Mouse (Mus musculus) adrenal gland, postnatal 4 days (tissue): ENCODE measurements at regions not wholly inside any gene's neighbourhood (a gene's known extent, or its start where the extent isn't known, plus 50 kb on each side); places are given as distances from the start of the nearest gene placed in this dataset.

Source experiments
- DNase-seq, 2 experiments: peaks; one replicate each; pipeline ENCODE4 v3.0.0; 2021 to 2022; ENCODE audit warnings: low spot score in 2 of 2, mixed read lengths in 2 of 2

- DNase-seq, result no peak
Measured at GRCm38 (mm10) chr7:136346531-136346930, 547.9 kb upstream of the Mgmt start.

GRCm38 (mm10) chr7:136348309-136348708 is 546.1 kb upstream of the Mgmt start:
- no peak for DNase-seq

DNA sequence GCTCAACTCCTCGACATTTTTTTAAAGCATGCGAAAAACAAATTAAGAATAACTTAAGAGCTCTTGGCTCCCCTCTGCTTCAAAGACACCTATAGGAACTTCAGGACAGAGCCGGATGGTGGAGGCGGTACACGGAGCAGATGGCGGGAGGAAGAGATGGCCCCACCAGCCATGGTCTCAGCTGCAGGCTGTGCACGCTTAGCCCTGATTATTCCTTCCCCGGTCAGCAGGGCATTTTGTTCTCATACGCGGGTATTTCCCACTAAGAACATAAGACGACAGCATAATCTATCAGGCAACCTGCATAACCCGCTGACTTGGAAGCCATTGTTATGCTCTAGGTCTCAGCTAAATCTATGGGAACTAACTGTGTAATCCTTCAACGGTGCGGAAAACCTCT is 544.8 kb upstream of the Mgmt start:
- no peak for DNase-seq

DNA sequence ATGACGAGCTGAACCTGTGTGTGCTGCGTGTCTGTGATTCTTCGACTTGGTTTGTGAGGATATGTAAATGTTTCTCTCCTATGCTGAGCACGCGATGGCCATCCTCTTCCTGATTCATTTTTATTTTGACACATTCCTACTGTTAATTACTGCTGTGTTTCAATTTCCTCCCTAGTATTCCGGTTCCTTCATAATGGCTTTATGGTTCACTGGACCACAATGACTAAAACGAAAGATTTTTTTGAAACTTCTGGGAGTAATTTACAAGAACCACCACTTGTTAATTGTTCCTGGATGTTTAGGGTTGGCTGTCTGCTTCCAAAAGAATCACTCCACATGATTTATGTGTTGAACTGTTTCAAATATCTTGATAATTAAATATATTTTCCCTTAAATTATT is 537.4 kb upstream of the Mgmt start:
- no peak for DNase-seq

- DNase-seq, result no peak
Measured at GRCm38 (mm10) chr7:136365318-136366211, 528.8 kb upstream of the Mgmt start.

- no peak for DNase-seq
Measured at GRCm38 (mm10) chr7:136377259-136377658, 517.2 kb upstream of the Mgmt start.

DNA sequence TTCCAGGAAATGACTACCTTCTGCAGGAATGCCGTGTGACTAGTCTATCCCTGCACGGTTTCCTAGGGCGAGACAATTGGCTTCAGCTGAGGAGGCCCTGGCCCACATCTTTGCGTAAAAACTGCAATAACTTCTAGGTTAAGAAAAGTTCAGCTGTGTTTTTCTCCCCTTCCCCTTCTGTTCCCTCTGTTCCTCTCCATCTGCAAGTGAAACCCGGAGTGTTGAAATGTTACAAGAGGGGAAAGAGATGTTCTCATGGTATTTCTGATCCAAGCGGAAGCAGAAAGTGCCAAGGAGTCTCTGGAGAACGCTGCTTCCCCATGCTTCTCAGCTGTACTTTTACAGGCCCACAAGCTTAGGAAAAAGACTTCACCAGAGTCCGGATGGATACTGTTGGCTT is 516.7 kb upstream of the Mgmt start:
- DNase-seq, result no peak

- no peak for DNase-seq
Measured at GRCm38 (mm10) chr7:136378321-136378720, 516.1 kb upstream of the Mgmt start.

GRCm38 (mm10) chr7:136379319-136379718 is 515.1 kb upstream of the Mgmt start:
- DNase-seq, result no peak

GRCm38 (mm10) chr7:136379741-136380140 is 514.7 kb upstream of the Mgmt start:
- DNase-seq, result no peak

DNA sequence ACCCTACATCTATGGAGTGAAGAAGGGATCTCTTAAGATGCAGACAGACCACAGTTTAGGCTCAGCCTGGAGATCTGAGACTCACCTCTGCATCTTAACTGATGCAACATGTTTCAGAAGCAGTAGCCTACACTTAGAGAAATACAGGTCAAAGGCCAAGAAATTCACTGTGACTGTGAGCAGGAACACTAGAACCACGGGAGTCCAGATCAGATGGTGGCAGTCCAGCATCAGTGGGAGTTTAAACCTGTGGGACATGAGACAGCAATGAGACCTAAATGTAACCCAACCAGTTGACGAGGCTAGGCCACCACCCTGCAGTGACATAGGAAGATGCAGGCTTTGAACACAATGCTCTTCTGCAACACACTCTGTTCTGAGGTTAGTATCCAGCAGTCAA is 511.1 kb upstream of the Mgmt start:
- DNase-seq, result no peak

DNA sequence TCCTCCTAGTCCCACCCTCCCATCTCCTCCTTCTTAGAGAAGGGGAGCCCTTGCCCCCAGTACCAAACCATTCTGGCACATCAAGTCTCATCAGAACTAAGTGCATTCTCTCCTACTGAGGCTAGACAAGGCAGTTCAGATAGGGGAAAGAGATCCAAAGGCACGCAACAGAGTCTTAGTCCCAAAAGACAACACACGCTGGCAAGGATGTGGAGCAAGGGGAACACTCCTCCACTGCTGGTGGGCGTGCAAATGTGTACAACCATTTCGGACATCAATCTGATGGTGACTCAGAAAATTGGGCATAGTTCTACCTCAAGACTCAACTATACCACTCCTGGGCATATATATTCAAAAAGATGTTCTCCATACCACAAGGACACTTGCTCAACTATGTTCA is 506.7 kb upstream of the Mgmt start:
- DNase-seq, result no peak

DNA sequence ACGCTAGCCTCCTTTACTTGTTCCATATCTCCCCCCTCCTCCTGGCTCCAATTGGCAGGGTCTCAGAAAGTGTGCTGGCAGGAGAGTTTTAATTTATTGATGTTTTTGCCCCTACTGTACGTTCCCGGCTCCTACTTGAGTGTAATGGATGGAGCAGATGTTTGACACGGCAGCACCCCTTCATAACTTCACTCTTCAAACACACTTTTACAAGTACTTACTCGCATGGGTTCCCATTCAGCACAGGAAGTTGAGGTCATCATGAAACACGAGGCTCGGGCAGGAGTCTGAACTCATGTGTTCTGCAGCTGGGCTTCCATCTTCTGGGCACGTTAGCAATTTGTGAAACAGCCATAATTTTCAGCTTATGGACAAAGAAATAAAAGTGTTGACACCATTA is 504.3 kb upstream of the Mgmt start:
- DNase-seq, result no peak

DNA sequence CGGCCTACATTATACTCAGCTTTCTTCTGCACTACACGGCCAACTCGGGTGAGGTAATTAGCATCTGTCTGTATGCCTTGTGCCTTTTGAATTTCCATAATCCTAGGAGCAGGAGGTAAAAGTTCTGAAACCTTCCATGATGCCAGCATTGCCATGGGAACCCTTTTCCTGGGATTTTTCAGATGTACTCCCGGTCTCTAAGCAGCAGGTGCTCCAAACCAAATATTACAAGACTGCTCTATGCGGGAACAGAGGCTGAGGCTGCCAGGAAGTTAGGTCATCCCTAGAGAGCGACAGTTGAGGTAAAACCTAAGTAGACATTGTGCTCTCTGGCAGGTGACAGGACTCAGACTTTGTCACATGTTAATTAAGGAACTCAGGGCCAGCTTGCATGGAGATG is 501.0 kb upstream of the Mgmt start:
- DNase-seq, result no peak

- no peak for DNase-seq
Measured at GRCm38 (mm10) chr7:136395838-136396237, 498.6 kb upstream of the Mgmt start.

DNA sequence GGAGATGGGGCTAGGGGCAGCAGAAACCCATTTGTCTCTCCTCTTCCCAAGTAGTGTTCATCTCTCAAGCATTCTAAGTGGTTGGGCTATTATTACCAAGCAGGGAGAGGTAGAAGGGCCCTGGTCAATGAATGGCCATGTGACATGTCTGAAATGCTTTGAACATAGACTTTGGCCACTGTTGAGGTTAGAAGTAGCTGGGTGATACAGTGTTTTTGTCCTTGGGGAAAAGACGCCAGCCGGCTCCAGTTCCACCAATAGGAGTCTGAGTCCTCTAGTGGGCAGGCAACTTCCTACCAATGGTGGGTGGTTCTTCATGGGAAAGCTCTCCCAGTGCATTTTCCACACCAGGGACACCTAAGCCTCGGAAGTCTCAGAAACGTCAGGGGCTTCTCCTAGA is 497.3 kb upstream of the Mgmt start:
- DNase-seq, result no peak

- no peak for DNase-seq
Measured at GRCm38 (mm10) chr7:136402688-136403597, 491.5 kb upstream of the Mgmt start.

GRCm38 (mm10) chr7:136405391-136405790 is 489.0 kb upstream of the Mgmt start:
- DNase-seq, result no peak

- DNase-seq, result no peak
Measured at GRCm38 (mm10) chr7:136406258-136407100, 487.9 kb upstream of the Mgmt start.

GRCm38 (mm10) chr7:136414808-136415207 is 479.6 kb upstream of the Mgmt start:
- DNase-seq, result no peak

GRCm38 (mm10) chr7:136417327-136417726 is 477.1 kb upstream of the Mgmt start:
- no peak for DNase-seq
